Mouse (Mus musculus) megakaryocyte, embryonic 14.5 days (primary cell): ENCODE results near the gene Olfr827.

Experiments
- FLI1 ChIP-seq: IDR thresholded peaks from 2 replicates; pipeline ENCODE4 v1.6.1; 2012; ENCODE audit warnings: low read length, inconsistent platforms, mixed read lengths
- GATA1 ChIP-seq: IDR thresholded peaks from 3 replicates; pipeline ENCODE4 v1.6.1; 2012; ENCODE audit warnings: mixed read lengths, low read length, inconsistent platforms, borderline replicate concordance

- TF ChIP-seq GATA1 (no peak), FLI1 (no peak)
These were observed at the start of gene Olfr827 for GRCm38 (mm10) chr10:130214303-130214702.
